Mouse (Mus musculus) megakaryocyte-erythroid progenitor cell, adult 5-6 weeks (primary cell): ENCODE data around the gene Gspt1. TPM values are rescaled to one million over a fixed set of nuclear protein-coding genes. Genes with fewer than 3 reads are reported as not detected.

ENCODE experiments used
- total RNA-seq, 2 experiments: library from RNA; stranded (forward) in 1 of 2; stranded (reverse) in 1 of 2; fragments of 200-1000, 215-1000 nt in 1 of 2; fragments of >200 nt in 1 of 2; fragmentation: Nextera tagmentation in 1 of 2; gene quantifications; 2 replicates each; pipeline ENCODE4 v1.2.3; 2014 to 2017

Gene Gspt1
- total RNA-seq, 2 experiments from 2014 or later: 328 to 337 TPM

Other genes with a start within 250 kb of the Gspt1 start
- 0.52 and 7.4 TPM in 2 replicates for gene Snn, start 193.4 kb downstream of the Gspt1 start, total RNA-seq (2014; fragmentation: Nextera tagmentation)
- 0.09 and 1.6 TPM in 2 replicates for gene Snn, start 193.4 kb downstream of the Gspt1 start, total RNA-seq (2017)
- 5.4 and 6.6 TPM in 2 replicates for gene Litaf, start 188.2 kb downstream of the Gspt1 start, total RNA-seq (2014; fragmentation: Nextera tagmentation)
- gene Litaf, start 188.2 kb downstream of the Gspt1 start, total RNA-seq (2017): 6.9 and 9.4 TPM in 2 replicates
- gene Txndc11, start 119.7 kb downstream of the Gspt1 start, total RNA-seq (2014; fragmentation: Nextera tagmentation): 22.6 and 27.1 TPM in 2 replicates
- gene Txndc11, start 119.7 kb downstream of the Gspt1 start, total RNA-seq (2017): 21.2 and 27.5 TPM in 2 replicates
- gene Zc3h7a, start 77.9 kb downstream of the Gspt1 start, total RNA-seq (2014; fragmentation: Nextera tagmentation): 166 and 201 TPM in 2 replicates
- gene Zc3h7a, start 77.9 kb downstream of the Gspt1 start, total RNA-seq (2017): 167 and 226 TPM in 2 replicates
- gene Rsl1d1, start 51.0 kb downstream of the Gspt1 start, total RNA-seq (2014; fragmentation: Nextera tagmentation): 227 and 307 TPM in 2 replicates
- gene Rsl1d1, start 51.0 kb downstream of the Gspt1 start, total RNA-seq (2017): 385 and 428 TPM in 2 replicates
- gene Tnfrsf17, start 59.5 kb upstream of the Gspt1 start, total RNA-seq (2014; fragmentation: Nextera tagmentation): not detected in 2 replicates
- gene Tnfrsf17, start 59.5 kb upstream of the Gspt1 start, total RNA-seq (2017): not detected in 2 replicates
- gene Snx29, start 68.6 kb upstream of the Gspt1 start, total RNA-seq (2014; fragmentation: Nextera tagmentation): 7.8 and 9.3 TPM in 2 replicates
- gene Snx29, start 68.6 kb upstream of the Gspt1 start, total RNA-seq (2017): 5.4 and 6.1 TPM in 2 replicates